Mouse (Mus musculus) lung, postnatal 4 days (tissue): ENCODE data around the gene Uxt.

Experiments
- DNase-seq, 2 experiments: peaks; one replicate each; pipeline ENCODE4 v3.0.0; 2021

Gene Uxt

DNA sequence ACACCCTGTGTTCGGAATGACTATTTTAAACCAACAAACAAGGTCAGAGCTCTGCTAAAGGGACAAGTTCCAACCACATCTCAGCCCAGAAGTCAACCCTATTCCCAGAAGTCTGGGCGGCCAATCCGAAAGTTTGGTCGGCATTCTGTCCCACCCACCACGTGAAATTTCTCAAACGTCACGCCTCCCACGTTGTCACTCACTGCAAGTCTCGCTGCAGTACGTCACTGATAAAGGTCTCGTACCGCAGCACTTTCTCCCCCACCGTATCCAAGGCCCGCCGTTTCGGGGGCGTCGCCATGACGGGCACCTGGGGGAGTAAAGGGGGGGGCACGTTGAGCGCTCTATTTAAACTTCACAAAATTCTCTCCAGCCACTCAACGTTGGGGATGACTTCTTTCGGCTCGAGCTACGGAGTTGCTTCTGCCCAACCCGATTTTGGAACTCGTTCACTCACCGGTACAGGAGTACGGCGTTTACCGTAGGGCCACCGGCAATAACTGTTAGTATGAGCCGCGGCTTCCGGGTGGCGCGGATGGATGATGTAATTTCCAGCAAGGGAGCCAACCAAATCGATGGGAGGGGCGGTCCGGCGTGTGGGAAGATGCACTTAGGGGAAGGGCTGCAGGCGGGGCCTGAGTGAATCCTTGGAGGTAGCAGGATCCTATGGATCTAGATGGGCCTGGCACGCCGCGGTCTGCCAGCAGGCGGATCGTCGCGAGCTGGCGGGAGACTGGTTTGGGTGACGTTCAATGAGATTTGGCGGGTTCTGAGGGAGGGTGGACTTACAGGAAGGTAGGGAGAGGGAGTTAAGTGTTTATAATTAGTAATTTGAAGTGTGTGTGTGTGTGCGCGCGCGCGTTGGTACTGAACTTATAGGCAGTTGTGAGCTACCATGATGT lies at the start of gene Uxt:
TSS of gene Uxt (minus strand) at position 541 of the 902 bp plus-strand sequence.
- DNase-seq, result peak; percentile 92 to 93

DNA sequence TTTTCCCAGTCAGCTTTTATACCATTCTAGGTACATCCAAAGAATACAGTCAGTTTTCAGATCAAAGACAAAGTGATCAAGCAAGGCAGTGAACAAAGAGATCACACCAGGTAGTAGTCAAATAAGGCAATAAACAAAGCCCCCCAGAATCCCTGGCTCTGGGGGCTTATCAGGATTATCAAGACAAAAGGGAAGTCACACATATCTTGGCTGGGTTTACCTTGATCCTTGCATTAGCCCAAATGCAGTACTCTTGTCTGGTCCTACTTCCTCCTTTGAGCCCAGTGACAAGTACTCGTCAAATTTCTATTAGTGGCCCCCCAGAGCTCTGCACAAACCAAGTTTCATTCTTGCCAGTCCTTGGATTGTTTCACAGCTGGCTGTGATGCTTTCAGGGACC lies 19.1 kb upstream of the Uxt start:
- DNase-seq, result no peak

DNA sequence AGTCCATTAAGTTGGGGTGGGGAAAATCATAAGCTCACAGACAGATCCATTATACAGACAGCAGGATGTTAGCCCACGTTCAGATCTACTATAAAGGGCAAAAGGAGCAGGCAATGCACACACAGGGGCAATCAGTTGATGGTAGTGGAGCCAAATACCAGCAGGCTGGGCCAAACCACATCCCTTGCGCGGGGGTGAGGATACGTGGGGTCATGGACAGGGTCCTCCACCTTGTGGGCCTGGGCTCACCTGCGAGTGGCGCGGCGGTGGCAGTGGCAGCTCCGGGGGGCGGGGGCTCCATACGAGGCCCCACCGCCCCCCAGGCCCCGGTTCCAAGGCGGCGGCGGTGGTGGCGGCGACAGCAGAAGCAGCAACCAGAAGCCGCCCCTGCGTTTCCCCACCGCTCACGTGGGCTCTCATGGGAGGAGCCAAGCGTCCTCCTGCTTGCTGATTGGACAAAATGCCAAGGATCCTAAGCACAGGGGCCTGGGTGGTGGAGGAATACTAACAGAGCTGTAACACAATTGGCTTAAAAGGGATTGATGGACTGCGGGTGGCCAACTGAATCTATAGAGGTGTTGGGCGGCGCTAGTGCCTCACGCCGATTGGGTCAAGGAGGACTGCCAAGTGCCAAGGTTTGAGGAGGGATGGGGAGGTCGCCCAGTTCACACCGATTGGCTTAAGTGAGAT lies 11.5 kb downstream of the Uxt start, which contains the start of gene Elk1:
TSS of gene Elk1 (minus strand) at position 418 of the 690 bp plus-strand sequence.
- peak; percentile 86 to 90 for DNase-seq

GRCm38 (mm10) chrX:20946055-20946454 lies 15.8 kb downstream of the Uxt start:
- peak; percentile 26 to 58 for DNase-seq

DNA sequence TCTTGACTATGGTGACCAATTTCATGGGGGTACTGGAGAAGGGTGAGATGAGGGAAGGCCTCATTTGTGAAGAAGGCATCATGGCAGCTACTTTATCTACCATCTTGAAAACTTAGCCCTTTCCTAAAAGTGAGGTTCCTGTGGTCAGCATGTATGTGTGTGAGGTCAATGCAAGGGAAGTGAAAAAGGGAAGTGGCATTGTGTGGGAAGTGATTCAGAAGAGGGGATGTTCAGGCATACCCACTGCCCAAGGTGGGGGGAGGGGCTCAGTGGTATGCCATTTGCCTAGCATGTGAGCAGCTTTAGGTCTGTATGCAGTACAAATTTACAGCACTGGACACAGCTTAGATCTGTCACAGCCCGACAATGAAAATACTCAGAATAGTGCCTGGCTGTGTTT lies 29.9 kb downstream of the Uxt start:
- peak; percentile 27 to 43 for DNase-seq

- DNase-seq, result peak in 1 of 2 experiments; percentile 15
Measured at GRCm38 (mm10) chrX:20931364-20931763, 30.5 kb downstream of the Uxt start, which contains the start of gene Cfp. Gene Cfp, minus strand, starts transcription at chrX:20931555.

DNA sequence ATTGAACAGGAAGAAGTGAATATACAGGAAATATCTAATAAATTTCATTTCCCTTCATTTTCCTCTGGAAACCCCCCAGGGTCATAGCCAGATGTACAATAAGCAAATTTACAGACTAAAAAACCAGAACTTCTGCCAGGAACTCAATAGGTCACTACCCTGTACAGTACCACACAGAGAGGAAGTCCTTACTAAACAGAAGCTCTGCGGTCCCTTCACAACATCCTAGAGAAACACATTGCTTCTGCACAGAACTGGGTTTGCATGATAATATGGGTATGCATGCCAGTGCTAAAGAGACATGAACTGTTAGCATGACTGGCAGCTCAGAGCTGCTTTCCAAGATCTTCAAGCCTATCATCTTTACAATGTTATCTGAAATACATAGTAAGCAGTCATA lies 32.0 kb downstream of the Uxt start:
- no peak for DNase-seq

GRCm38 (mm10) chrX:20924976-20925375 lies 36.8 kb downstream of the Uxt start:
- DNase-seq, result no peak

GRCm38 (mm10) chrX:20923506-20923905 lies 38.3 kb downstream of the Uxt start:
- no peak for DNase-seq

- DNase-seq, result no peak
Measured at GRCm38 (mm10) chrX:20921366-20921765, 40.5 kb downstream of the Uxt start.

DNA sequence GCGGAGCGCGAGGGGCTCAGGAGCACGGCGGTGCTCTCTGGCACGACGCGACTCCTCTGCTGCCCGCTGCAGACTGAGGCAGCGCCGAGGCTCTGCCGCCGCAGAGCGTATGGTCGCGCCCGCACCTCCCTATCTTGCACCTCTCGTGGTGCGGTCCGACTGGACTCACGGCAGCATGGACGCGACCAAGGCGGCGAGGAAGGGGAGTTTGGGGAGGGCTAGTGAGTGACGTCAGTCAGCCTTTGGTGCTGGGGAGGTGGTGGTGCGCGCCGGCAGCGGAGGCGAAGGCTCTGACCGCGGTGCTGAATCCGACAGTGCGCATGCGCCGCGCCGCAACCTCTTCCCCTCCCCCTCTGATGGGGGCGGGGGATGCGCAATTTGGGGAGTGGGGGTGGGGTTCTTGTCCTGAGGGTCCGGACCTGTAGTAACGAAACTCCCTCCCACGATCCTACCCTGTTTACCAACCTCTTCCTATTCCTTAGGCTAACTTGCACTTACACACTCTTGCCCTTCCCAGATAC lies 40.9 kb downstream of the Uxt start, which contains the start of gene Syn1:
TSS of gene Syn1 (minus strand) at position 161 of the 521 bp plus-strand sequence.
- peak; percentile 81 to 88 for DNase-seq

- DNase-seq, result no peak
Measured at GRCm38 (mm10) chrX:20920249-20920843, 41.5 kb downstream of the Uxt start.

DNA sequence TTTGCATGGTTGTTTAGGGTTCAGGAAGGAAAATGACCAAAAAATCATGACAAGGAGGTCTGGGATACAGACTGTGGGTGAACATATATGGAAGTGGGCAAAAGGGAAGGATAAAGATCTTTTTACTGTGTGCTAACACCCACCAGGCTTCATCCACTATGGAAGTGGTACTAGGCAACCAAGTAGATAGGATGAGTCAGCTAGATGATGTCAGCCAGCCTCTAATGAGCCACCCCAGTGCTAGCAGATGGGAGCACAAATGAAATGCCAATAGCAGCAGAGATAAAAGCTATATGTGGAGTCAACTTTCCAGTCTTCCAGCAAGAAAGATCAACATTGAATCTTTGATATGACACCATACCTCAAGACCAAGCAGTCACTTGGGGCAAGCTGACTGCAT lies 46.7 kb downstream of the Uxt start:
- DNase-seq, result no peak

DNA sequence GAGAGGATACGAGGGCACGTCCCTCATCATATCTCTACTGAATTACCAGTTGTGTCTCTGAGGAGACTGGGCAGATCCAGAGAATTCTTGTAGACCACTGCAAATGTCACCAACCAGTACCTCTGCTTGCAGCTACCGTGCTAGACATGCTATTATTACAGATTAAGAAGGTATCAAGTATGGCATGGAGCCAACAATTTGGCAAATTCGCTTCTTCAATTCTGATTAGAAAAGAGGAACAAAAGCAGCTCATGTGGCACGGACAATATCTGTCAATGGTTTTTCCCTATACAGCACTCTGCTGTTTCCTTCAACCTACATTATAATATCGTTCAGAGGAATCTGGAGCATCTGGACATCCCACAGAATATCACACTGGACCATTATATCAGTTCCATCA lies 48.1 kb downstream of the Uxt start:
- no peak for DNase-seq

DNA sequence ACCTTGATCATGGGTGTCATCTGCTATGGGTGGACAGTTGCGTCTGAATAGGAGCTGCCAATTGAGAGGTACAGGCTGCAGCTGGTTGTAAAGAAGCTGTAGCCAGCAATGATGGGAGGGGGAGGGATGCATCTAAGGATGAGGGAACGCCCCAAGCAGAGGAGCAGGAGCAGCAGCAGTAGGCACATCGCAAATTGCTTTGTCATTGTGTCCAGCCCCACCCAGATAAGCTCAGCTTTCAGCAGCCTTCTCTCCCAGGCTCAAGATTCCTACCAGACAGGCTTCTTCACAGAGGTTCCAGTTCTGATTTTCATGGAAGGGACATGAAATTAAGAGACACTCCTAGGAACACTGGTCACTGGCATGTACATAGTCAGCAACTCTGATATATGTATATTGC lies 51.7 kb downstream of the Uxt start:
- no peak for DNase-seq
